Mouse (Mus musculus): ENCODE measurements at regions not wholly inside any gene's neighbourhood (a gene's known extent, or its start where the extent isn't known, plus 50 kb on each side); places are given as distances from the start of the nearest gene placed in this dataset.

DNA sequence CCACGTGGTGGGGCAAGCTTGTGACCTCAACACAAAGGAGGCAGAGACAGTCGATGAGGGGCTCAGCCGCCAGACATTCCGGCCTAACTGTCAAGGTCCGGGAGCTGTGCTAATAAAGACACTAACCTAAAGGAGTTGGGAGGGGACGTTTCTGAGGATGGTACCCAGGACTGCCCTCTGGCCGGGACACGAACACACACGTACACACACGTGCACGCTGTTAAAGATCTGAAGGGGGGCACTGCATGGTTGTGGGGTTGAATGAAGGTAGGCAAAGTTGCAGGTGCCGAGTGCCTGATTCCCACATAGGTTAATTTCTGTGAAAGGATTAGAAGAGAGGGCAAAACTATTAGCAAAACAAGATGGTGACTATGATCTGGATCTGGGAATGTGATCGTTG lies 65.4 kb upstream of the Mitf start:
- in situ Hi-C loops (cut with MboI, MseI): no loop called here

GRCm38 (mm10) chr6:97740851-97741201 lies 66.0 kb upstream of the Mitf start:
- in situ Hi-C loops (cut with MboI, MseI): no loop called here

GRCm38 (mm10) chr6:97740107-97740850 lies 66.6 kb upstream of the Mitf start:
- in situ Hi-C loops (cut with MboI, MseI): no loop called here

- in situ Hi-C loops (cut with MboI, MseI): loop anchor here (10.0 kb wide), 1 partner anchor 474 kb away; no protein-coding TSS in a partner anchor
Observed at GRCm38 (mm10) chr6:97738846-97739245, 68.0 kb upstream of the Mitf start.

GRCm38 (mm10) chr6:97730835-97731234 lies 76.0 kb upstream of the Mitf start:
- in situ Hi-C loops (cut with MboI, MseI): loop anchor here (10.0 kb wide), 1 partner anchor 466 kb away; no protein-coding TSS in a partner anchor

DNA sequence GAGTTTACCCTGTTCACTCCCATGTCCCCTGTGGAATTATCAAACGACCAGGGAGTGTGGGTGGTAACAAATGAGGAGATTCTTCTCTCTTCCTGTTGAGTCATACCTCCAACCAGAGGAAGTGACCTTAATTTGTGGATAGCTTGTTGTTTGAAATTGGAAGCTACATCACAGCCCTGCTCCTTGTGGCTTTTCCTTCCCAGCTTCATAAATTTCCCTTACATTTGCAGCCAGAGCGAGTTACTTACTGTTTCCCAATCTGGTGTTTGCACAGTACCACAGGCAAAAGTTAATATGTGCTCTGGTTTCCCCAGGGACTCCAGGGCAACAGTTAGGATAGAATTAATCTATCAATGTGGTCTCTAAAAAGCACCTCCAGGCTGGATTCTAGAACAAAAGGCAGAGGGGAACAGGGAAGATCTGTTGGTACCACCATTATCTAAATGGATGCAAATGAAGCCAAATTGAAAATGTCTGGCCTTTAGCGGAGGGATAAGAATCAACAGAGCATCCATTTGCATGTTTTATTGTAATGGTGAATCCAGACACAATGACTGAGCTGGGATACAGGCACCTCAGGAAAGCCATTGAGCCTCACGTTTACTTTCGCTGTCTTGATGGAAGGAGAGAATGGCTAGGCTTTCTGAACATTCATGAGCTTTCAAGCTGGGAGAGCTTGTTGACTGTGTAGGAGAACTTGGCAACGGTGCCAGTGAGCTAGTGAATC lies 88.5 kb upstream of the Mitf start:
- in situ Hi-C loops (cut with MboI, MseI): no loop called here

GRCm38 (mm10) chr6:97707401-97707800 lies 90.1 kb upstream of the Frmd4b start:
- in situ Hi-C loops (cut with MboI, MseI): no loop called here

DNA sequence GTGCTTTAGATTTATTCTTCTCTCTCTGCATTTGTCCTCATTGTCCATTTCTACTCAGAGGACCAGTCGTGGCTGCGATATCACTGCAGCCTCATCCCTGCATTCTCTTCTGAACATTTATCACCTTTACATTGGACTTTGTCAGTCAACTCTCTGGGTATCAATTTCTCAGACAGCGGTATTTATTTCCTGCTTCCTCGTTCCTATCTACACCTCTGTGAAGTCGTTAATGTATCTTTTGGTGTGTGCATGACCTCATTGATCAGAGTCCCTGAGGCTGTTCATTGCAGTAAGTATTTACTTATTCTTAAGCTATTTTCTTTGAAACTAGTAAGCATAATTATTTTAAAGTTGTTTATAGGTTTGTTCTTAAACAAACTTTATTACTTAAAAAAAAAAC lies 87.0 kb upstream of the Frmd4b start:
- in situ Hi-C loops (cut with MboI, MseI): no loop called here

- in situ Hi-C loops (cut with MboI, MseI): no loop called here
Observed at GRCm38 (mm10) chr6:97699752-97700098, 82.4 kb upstream of the Frmd4b start.

DNA sequence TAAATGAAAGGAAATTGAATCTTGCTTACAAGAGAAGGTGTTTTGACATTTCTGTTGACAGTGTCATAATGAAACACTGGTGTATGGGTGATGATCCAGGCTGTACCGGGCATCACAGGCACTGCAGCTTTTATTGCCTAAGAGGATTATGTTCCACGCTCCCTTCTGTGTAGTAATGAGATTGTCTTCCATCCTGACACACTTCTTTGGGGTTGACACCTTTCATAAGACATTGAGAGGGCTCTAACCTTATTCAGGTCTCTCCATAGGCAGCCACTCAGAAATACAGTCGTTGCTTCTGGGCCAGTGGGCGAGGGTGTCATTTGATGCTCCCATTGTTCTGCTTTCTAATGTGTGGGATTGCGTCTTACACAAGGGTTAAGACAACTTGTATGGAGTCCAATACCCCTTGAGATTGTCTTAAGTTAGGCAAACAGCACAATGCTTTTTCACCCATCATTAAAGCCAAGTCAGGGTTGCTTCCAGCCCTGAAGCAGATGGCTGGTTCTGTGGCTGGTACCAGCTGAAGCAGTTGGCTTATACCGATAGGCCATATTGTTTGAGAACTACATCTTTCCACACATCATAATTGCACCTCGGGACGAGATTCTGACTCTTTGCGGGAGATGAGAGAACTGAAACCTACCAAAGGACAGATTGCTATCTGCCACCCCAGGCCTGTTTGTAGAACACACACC lies 81.9 kb upstream of the Frmd4b start:
- in situ Hi-C loops (cut with MboI, MseI): no loop called here

GRCm38 (mm10) chr6:97693281-97693680 lies 75.9 kb upstream of the Frmd4b start:
- in situ Hi-C loops (cut with MboI, MseI): no loop called here

- in situ Hi-C loops (cut with MboI, MseI): no loop called here
Observed at GRCm38 (mm10) chr6:97691136-97691535, 73.8 kb upstream of the Frmd4b start.

DNA sequence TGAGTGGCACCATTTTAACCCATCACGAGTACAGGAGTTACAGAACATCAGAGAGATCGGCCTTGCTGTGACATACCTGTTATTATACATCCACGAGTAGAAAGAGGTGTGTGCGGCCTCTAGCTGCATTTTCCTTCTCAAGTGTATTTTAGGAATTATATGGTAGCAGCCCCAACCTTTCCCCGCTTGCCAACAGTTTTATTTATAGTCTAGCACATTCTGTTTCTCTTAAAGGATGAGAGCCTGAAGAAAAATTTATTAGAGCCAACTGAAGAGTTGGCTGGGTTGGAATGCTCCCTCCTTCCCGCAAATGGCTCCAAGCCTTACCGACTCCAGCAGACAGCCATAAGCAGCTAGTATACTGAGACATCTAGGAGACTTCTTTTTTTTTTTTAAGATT lies 67.0 kb upstream of the Frmd4b start:
- in situ Hi-C loops (cut with MboI, MseI): no loop called here

DNA sequence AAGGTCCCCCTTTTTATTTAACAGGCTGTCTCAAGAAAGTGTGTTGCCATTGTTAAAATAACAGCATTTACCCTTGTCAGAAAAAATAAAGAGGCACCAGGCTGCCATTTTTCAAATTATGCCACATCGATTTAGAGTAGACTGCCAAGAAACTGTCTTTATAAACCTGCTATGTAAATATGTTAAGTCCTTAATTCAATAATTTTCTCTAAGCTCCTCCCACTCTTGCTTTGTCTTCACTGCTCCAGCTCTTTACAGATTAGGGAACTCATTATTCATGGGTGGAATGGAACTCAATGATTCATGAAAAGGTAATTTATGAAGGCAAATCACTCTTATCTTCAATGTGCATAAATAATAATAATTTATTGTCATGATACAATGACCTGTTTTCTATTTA lies 64.9 kb upstream of the Frmd4b start:
- in situ Hi-C loops (cut with MboI, MseI): no loop called here

GRCm38 (mm10) chr6:97675181-97675756 lies 57.9 kb upstream of the Frmd4b start:
- in situ Hi-C loops (cut with MboI, MseI): no loop called here

DNA sequence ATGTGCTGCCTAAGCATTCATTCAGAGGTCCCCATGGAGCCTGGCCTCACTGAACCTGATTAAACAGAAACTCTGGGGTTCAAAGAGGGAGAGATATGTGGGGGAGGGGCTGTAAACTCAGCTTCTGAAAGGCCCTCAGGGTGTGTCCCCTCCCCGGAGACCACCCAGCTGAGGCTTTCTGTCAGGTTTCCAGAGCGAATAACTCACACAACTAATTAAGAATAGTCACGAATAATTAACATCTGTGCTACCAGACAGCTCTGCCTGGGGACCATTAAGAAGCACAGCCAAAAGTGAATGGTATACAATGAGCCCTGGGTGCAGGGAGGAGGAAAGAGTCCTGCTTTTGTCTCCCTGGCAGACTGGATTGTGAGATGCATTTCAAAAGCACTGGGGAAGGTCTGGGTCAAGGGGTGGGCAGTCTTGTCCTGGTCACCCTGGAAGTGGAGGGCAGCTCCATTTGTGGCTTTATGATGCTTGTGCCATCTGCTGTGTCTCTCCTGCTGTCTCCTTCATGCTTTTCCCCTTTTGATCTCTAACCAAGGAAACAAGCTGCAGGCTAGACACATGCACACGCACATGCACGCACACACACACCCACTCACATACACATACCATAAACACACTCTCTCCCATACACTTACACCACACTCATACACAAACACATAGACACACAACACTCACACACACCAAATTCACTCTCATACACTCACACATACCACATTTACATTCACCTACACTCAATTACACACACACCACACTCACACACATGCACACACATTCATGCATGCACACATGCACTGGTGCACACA lies 49.7 kb upstream of the Frmd4b start:
- in situ Hi-C loops (cut with MboI, MseI): no loop called here

Measured in regulatory T cell (primary cell).